Mouse (Mus musculus) midbrain, postnatal 0 days (tissue): ENCODE results near the gene Gm8797. TPM values are rescaled to one million over a fixed set of nuclear protein-coding genes. Genes with fewer than 3 reads are reported as not detected.
"Not testable (repeated sequence)": the region's sequence is repeated elsewhere in the genome, so short reads cannot be mapped to it uniquely, and the experiment has no call there.

ENCODE experiments used
- ATAC-seq: fragments of 200-750 bp; cut with Nextera tagmentation; 2 replicates; pipeline ENCODE4 v1.8.0; 2017; ENCODE audit warnings: moderate number of reproducible peaks, mild to moderate bottlenecking, moderate TSS enrichment, moderate library complexity; ENCODE audit not compliant: low FRiP score
- DNase-seq: peaks from one replicate; pipeline ENCODE4 v3.0.0-alpha.2; 2015; ENCODE audit warnings: low spot score
- H3K27ac ChIP-seq: fragments of 300-500 bp; sonication (generic); 2 replicates; pipeline ENCODE4 v1.5.1; 2014; ENCODE audit warnings: low read depth, mild to moderate bottlenecking, low read length, mixed read lengths
- H3K27me3 ChIP-seq: fragments of 300-500 bp; sonication (generic); 2 replicates; pipeline ENCODE4 v1.6.1; 2014; ENCODE audit warnings: low read length, control low read depth, mixed read lengths; ENCODE audit not compliant: insufficient read depth
- H3K36me3 ChIP-seq: fragments of 300-500 bp; sonication (generic); 2 replicates; pipeline ENCODE4 v1.6.1; 2014; ENCODE audit warnings: low read length, control low read depth, mixed read lengths; ENCODE audit not compliant: insufficient read depth
- H3K4me1 ChIP-seq: fragments of 300-500 bp; sonication (generic); 2 replicates; pipeline ENCODE4 v1.6.1; 2014; ENCODE audit warnings: mild to moderate bottlenecking, control low read depth, antibody characterized with exemption, low read length, mixed read lengths; ENCODE audit not compliant: insufficient read depth
- H3K4me2 ChIP-seq: fragments of 300-500 bp; sonication (generic); 2 replicates; pipeline ENCODE4 v1.6.1; 2014; ENCODE audit warnings: low read depth, mild to moderate bottlenecking, low read length, mixed read lengths; ENCODE audit not compliant: poor library complexity, severe bottlenecking
- H3K4me3 ChIP-seq: fragments of 300-500 bp; sonication (generic); 2 replicates; pipeline ENCODE4 v1.5.1; 2014; ENCODE audit warnings: low read depth, mild to moderate bottlenecking, low read length, moderate library complexity
- H3K9ac ChIP-seq: fragments of 300-500 bp; sonication (generic); replicated peaks from 2 replicates; pipeline ENCODE4 v1.6.1; 2014; ENCODE audit warnings: mild to moderate bottlenecking, low read length, moderate library complexity, mixed read lengths; ENCODE audit not compliant: poor library complexity, severe bottlenecking
- H3K9me3 ChIP-seq: fragments of 300-500 bp; sonication (generic); 2 replicates; pipeline ENCODE4 v1.6.1; 2016; ENCODE audit warnings: low read length, control low read depth
- CTCF ChIP-seq: IDR thresholded peaks from 2 replicates; pipeline ENCODE4 v1.5.1; 2016; ENCODE audit warnings: antibody characterized with exemption, mild to moderate bottlenecking
- WGBS: fragments of 180-500 bp; shearing (Covaris S2); extraction: QIAGEN DNeasy Blood & Tissue Kit; methylation state at CpG from one replicate; pipeline ENCODE4 v1.1.7; 2014; 5-methylcytosine and 5-hydroxymethylcytosine counted together
- polyA plus RNA-seq: library from polyadenylated mRNA; unstranded; fragments of >200 nt; fragmentation: Nextera tagmentation; extraction: Ambion mirVana; gene quantifications from 2 replicates; pipeline ENCODE4 v1.2.1, GENCODE M21; 2015
- total RNA-seq: library from RNA; depleted of rRNA; stranded (reverse); fragments of >200 nt; gene quantifications from 2 replicates; pipeline ENCODE4 v1.2.3, GENCODE M21; 2014; rRNA removed

Gm8797 gene
- 2.5 TPM in 1 of 2 replicates, not detected in the other for total RNA-seq
- polyA plus RNA-seq: 21.2 and 22.8 TPM in 2 replicates

GRCm38 (mm10) chr3:5750506-5750905 lies at the start of gene Gm8797:
Gene Gm8797 (plus strand): TSS chr3:5750806.
- not testable (repeated sequence) for H3K27me3 ChIP-seq, H3K4me1 ChIP-seq, H3K9me3 ChIP-seq, H3K4me2 ChIP-seq, H3K36me3 ChIP-seq, H3K9ac ChIP-seq, ATAC-seq, H3K4me3 ChIP-seq, H3K27ac ChIP-seq, DNase-seq
- WGBS: 92% methylated on average over 9 of the region's 9 CpGs

DNA sequence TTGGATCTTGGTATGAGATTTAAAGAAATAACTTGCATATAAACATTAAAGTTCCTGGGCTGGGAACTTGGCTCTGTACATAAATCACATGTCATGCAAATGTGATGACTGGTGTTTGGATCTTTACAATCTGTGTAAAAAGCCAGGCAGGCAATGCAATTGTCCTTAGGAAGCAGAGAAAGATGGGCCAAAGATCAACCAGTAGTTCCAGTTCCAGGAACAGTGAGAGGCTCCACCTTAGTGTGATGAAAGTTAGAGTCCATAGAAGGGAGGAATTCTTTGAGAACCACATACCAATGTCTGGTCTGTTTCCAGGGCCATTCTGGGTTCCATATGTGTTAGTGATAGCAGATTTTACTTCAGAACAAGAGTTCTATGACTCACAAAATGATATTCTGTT lies 36.1 kb upstream of the Gm8797 start:
- no peak for ATAC-seq
- H3K36me3 ChIP-seq: no peaks in the 10 kb centered on the region
- H3K27ac ChIP-seq: no peak overlapping the region

GRCm38 (mm10) chr3:5732931-5733330 lies 17.7 kb upstream of the Gm8797 start:
- Histone ChIP-seq H3K4me2 (no peak overlapping the region), H3K36me3 (no peaks in the 10 kb centered on the region), H3K9me3 (no peaks in the 10 kb centered on the region), H3K9ac (no peak overlapping the region), H3K4me3 (no peak overlapping the region), H3K27me3 (no peaks in the 10 kb centered on the region), H3K4me1 (no peaks in the 10 kb centered on the region), H3K27ac (no peak overlapping the region)
- ATAC-seq (no peak), DNase-seq (no peak)
- TF ChIP-seq CTCF: no peak

More for the DNA sequence above, 36.1 kb upstream of the Gm8797 start:
- no peak for TF ChIP-seq CTCF
- Histone ChIP-seq H3K4me3 (no peak overlapping the region), H3K9me3 (no peaks in the 10 kb centered on the region), H3K4me1 (no peaks in the 10 kb centered on the region), H3K27me3 (no peaks in the 10 kb centered on the region), H3K4me2 (no peak overlapping the region), H3K9ac (no peak overlapping the region)
- DNase-seq: no peak

DNA sequence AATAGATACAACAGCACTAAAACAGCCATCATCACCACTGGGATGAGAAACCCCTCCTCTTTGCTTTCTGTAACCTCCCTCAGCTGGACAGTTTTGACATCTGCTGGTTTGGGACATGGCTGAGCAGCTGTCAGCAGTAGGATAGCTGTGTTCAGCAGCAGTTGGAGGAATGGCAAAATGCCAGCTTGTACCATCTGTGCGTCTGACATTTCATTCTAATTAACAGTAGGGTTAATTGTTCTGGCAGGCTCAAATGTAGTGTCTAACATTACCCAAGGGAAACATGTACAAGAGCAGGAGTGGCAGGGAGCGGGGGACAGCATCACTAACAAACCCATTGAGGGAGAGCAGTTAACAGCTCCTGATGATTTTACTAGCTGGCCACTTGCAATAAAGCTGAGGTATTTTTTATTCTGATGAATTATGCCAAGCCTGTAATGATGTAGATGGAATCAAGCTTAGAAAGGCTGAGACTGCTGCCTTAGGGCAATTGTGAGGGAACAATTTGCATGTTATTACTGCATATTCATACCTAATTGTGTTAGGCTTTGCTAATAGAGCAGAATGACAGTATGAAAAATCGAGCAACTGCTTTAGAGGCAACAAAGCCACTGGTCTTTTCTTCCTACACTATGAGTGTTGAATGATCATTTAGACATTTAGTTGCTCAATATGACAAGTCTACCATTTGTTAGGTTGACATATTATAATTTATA lies 4.3 kb downstream of the Gm8797 start:
- peak; percentile 88 for ATAC-seq

GRCm38 (mm10) chr3:5766256-5766655 lies 15.7 kb downstream of the Gm8797 start:
- no peaks in the 10 kb centered on the region for H3K9me3 ChIP-seq
- no peaks in the 10 kb centered on the region for H3K27me3 ChIP-seq
- no peak overlapping the region for H3K4me2 ChIP-seq
- no peaks in the 10 kb centered on the region for H3K4me1 ChIP-seq
- ATAC-seq (no peak), DNase-seq (peak; percentile 11)
- H3K27ac ChIP-seq: no peak overlapping the region
- no peaks in the 10 kb centered on the region for H3K36me3 ChIP-seq
- no peak overlapping the region for H3K9ac ChIP-seq
- 24% methylated on average over 3 of the region's 3 CpGs for WGBS
- no peak overlapping the region for H3K4me3 ChIP-seq
- no peak for TF ChIP-seq CTCF

More for the DNA sequence above, 4.3 kb downstream of the Gm8797 start:
- Histone ChIP-seq H3K27me3 (no peaks in the 10 kb centered on the region), H3K4me3 (no peak overlapping the region), H3K9me3 (no peaks in the 10 kb centered on the region), H3K4me2 (no peak overlapping the region), H3K27ac (peak overlapping the region; percentile 52), H3K36me3 (no peaks in the 10 kb centered on the region), H3K9ac (no peak overlapping the region), H3K4me1 (no peaks in the 10 kb centered on the region)
- WGBS: 14% methylated on average over 3 of the region's 3 CpGs
- peak; percentile 96 for DNase-seq
- TF ChIP-seq CTCF: no peak

DNA sequence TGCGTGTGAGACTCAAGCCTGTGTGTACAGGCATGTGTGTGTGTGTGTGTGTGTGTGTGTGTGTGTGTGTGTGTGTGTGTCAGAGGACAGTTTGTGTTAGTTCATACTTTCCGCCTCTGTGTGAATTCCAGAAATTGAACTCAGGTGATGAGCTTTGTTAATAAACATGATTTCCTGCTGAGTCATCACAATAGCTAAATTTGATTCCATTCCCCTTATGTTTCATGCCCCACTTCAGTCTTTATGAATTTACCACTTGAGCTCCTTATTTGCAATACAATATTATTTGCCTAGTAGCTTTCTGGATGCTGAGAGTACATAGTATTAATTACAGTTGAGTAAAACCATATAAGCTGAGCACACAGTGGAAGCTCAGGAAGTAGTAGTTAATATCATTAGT lies 26.3 kb downstream of the Gm8797 start:
- Histone ChIP-seq H3K4me1 (no peaks in the 10 kb centered on the region), H3K27ac (no peak overlapping the region), H3K36me3 (no peaks in the 10 kb centered on the region), H3K27me3 (no peaks in the 10 kb centered on the region), H3K4me3 (no peak overlapping the region), H3K9me3 (no peaks in the 10 kb centered on the region), H3K4me2 (no peak overlapping the region), H3K9ac (no peak overlapping the region)
- no peak for ATAC-seq
- DNase-seq: no peak
- WGBS: 83% methylated on average over 2 of the region's 2 CpGs
- no peak for TF ChIP-seq CTCF
